Mouse (Mus musculus) G1E (cell line): ENCODE measurements around the gene Flvcr1. TPM values are rescaled to one million over a fixed set of nuclear protein-coding genes. Genes with fewer than 3 reads are reported as not detected.

Experiments used
- ATAC-seq: 2 replicates; pipeline ENCODE4 v1.8.0; 2016; ENCODE audit warnings: mild to moderate bottlenecking; ENCODE audit not compliant: insufficient number of reproducible peaks, poor library complexity, low FRiP score, severe bottlenecking; ENCODE audit errors: extremely low read depth
- DNase-seq: peaks from one replicate; pipeline ENCODE4 v3.0.0; 2012; ENCODE audit warnings: low spot score
- H3K27me3 ChIP-seq: 2 replicates; pipeline ENCODE4 v1.6.1; 2012; ENCODE audit warnings: mild to moderate bottlenecking, low read length, inconsistent platforms; ENCODE audit not compliant: insufficient read depth
- H3K36me3 ChIP-seq: replicated peaks from 2 replicates; pipeline ENCODE3; 2012; ENCODE audit warnings: mild to moderate bottlenecking, inconsistent platforms
- H3K4me1 ChIP-seq: 2 replicates; pipeline ENCODE4 v1.6.1; 2012; ENCODE audit warnings: low read depth, low read length, inconsistent platforms, mixed read lengths; ENCODE audit not compliant: insufficient read depth
- H3K4me3 ChIP-seq: 2 replicates; pipeline ENCODE4 v1.5.1; 2012; ENCODE audit warnings: low read depth, mild to moderate bottlenecking, inconsistent platforms, low read length, moderate library complexity, mixed read lengths
- H3K9me3 ChIP-seq: replicated peaks from 2 replicates; pipeline ENCODE4 v1.6.1; 2012; ENCODE audit warnings: inconsistent platforms
- CTCF ChIP-seq: IDR thresholded peaks from 2 replicates; pipeline ENCODE4 v1.5.1; 2012; ENCODE audit warnings: low read depth, low read length, inconsistent platforms, mixed read lengths
- GATA1 ChIP-seq: IDR thresholded peaks from 2 replicates; pipeline ENCODE4 v1.6.1; 2012; ENCODE audit warnings: borderline replicate concordance, low read length, inconsistent platforms, mixed read lengths
- GATA2 ChIP-seq: IDR thresholded peaks from 2 replicates; pipeline ENCODE4 v1.6.1; 2012; ENCODE audit warnings: low read depth, low read length, inconsistent platforms, borderline replicate concordance
- POLR2AphosphoS5 ChIP-seq: IDR thresholded peaks from 2 replicates; pipeline ENCODE4 v1.6.1; 2012; ENCODE audit warnings: low read depth, low read length, inconsistent platforms; ENCODE audit not compliant: insufficient replicate concordance
- TAL1 ChIP-seq: conservative IDR thresholded peaks from 2 replicates; pipeline ENCODE4 v1.6.1; 2012; ENCODE audit warnings: low read depth, low read length, inconsistent platforms, mixed read lengths
- polyA plus RNA-seq: library from polyadenylated mRNA; stranded (reverse); fragments of >175 nt; gene quantifications from 2 replicates; pipeline ENCODE4 v1.2.3, GENCODE M21; 2012
- total RNA-seq, 2 experiments: library from RNA; stranded (forward) in 1 of 2; stranded (reverse) in 1 of 2; fragments of 200-1000 nt in 1 of 2; fragments of >200 nt in 1 of 2; fragmentation: Nextera tagmentation in 1 of 2; gene quantifications; 2 replicates each; pipeline ENCODE4 v1.2.3; 2014 to 2017

The Flvcr1 gene
- total RNA-seq (2014; fragmentation: Nextera tagmentation), result 18.7 and 20.2 TPM in 2 replicates
- 21.9 and 22.5 TPM in 2 replicates for total RNA-seq (2017)
- 8.2 and 8.8 TPM in 2 replicates for polyA plus RNA-seq

DNA sequence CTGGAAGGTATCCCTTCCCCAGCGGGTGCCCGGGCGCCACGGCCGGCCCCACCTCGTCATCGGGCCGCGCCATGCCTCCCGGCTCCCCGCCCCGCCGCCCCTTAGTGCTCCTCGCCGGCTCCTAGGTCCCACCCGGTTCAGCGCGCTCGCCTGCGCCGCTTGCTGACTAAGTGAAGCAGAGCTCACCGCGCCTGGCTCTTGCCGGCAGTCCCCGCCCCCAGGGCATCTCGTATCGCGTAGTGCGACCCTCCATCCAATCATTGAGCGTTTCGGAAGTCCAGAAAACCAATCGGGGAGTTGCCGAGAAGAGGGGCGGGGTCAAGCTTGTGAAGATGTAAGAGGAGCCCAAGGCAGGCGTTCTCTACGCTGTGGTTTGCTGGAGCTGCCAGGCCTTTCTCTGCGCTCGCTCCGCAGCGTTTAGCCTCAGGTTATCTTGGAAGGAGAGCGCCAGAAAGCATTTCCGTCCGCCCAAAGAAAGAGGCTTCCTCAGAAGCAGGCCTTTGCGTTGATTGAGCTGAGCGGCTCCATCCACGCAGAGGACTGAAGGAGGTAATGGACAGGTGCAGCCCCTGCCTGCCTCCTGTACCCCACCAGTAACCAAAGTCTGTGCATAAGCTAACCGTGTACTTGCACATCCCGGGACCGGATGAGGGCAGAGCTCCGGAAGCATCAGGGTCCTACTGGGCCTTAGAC, at the start of gene Flvcr1:
Gene Flvcr1 (minus strand): TSS at position 138 of the 693 bp plus-strand sequence.
- TF ChIP-seq GATA2 (no peak), GATA1 (no peak), POLR2AphosphoS5 (no peak), CTCF (no peak)

DNA sequence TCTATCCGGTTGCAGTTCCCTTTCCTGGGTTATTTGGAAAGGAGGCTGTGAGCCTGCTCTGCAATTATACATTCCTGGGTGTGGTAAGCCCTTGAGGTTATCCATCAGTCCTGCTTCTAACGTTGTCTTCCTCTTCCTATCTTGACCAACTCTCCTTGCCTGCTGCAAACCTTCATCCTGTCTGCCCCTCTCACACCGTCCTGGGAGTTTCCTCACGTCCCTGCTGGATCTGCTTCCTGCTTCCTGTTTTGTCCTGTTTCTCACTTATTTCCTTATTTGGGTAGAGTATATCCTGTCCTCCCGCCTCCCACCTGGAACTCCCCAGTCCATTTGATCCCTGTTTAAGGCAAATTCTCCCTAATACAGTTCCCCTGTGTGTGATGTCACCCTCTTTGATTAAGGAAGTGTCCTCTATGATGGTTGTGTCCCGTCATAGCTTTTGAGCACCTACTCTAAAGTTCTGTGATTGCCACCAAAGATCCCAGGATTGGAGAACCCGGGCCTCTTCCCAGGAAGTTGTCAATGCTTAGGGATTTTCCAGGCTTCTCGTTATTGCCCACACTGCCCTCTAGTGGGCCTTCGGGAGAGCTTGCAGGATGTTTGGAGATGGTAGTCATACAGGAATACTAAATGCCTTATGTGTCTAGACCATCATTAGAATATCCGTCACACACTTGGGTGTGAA, 49.4 kb upstream of the Flvcr1 start:
- DNase-seq, result no peak
- Histone ChIP-seq H3K36me3 (peaks cover 98% of the 10 kb centered on the region), H3K4me1 (peaks cover 16% of the 10 kb centered on the region), H3K4me3 (no peak overlapping the region), H3K9me3 (no peaks in the 10 kb centered on the region), H3K27me3 (no peaks in the 10 kb centered on the region)
- no peak for ATAC-seq
- TF ChIP-seq CTCF (0 out of 2 replicates have a peak, but pooled peaks have one; percentile 13), GATA2 (no peak), TAL1 (no peak)

More for the DNA sequence above, at the start of gene Flvcr1:
- Histone ChIP-seq H3K27me3 (no peaks in the 10 kb centered on the region), H3K36me3 (peaks cover 9% of the 10 kb centered on the region), H3K4me3 (peak within 1 kb of the TSS; percentile 98), H3K4me1 (peaks cover 29% of the 10 kb centered on the region), H3K9me3 (no peaks in the 10 kb centered on the region)
- peak; percentile 91 for DNase-seq
- peak; percentile 98 for ATAC-seq

DNA sequence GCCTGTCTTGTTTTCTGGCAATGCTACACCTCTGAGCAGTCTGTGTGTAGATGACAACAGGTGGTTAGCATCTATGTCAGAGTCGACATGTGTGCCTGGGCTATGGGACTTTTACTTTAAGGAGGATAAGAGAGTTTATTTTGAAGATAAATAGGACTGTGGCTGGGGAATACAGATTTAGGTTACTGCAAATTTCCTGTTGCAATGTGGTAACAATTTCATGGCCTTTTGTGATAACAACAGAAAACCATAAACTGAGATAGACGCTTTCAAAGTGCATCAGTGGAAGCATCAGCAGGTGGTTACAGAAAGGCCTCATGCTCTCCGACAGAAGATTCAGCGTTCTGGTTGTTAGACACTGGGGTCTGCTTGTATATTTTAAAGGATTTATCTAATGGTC, 47.5 kb upstream of the Flvcr1 start:
- Histone ChIP-seq H3K4me1 (peaks cover 20% of the 10 kb centered on the region), H3K27me3 (no peaks in the 10 kb centered on the region), H3K9me3 (no peaks in the 10 kb centered on the region), H3K36me3 (peaks cover 98% of the 10 kb centered on the region), H3K4me3 (no peak overlapping the region)
- no peak for TF ChIP-seq CTCF
- TF ChIP-seq TAL1, result no peak
- TF ChIP-seq GATA2, result no peak
- no peak for TF ChIP-seq GATA1
- TF ChIP-seq POLR2AphosphoS5, result no peak
- no peak for DNase-seq
- no peak for ATAC-seq

DNA sequence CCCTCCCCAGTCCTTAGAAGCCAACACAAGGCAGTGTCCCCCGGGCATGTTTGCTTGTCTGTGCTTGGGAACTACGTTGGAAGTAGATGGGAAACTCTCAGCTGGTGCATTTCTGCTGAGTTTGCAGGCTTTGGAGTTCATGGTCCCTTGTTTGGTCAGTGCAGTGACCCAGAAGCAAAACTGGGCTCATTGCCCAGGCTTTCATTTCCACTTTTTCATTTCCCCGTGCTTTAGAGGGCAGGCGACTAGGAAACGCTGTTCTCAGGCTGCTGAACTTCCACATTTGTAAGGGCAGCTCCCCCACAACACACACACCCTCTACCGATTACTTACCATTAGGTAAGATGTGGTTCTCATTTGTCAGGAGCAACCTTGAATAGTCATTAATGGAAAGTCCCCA, 47.0 kb upstream of the Flvcr1 start:
- peaks cover 98% of the 10 kb centered on the region for H3K36me3 ChIP-seq
- H3K4me3 ChIP-seq, result no peak overlapping the region
- peaks cover 20% of the 10 kb centered on the region for H3K4me1 ChIP-seq
- DNase-seq (no peak), ATAC-seq (no peak)
- TF ChIP-seq GATA1 (no peak), CTCF (no peak), GATA2 (no peak), TAL1 (no peak), POLR2AphosphoS5 (no peak)
- no peaks in the 10 kb centered on the region for H3K27me3 ChIP-seq
- no peaks in the 10 kb centered on the region for H3K9me3 ChIP-seq

DNA sequence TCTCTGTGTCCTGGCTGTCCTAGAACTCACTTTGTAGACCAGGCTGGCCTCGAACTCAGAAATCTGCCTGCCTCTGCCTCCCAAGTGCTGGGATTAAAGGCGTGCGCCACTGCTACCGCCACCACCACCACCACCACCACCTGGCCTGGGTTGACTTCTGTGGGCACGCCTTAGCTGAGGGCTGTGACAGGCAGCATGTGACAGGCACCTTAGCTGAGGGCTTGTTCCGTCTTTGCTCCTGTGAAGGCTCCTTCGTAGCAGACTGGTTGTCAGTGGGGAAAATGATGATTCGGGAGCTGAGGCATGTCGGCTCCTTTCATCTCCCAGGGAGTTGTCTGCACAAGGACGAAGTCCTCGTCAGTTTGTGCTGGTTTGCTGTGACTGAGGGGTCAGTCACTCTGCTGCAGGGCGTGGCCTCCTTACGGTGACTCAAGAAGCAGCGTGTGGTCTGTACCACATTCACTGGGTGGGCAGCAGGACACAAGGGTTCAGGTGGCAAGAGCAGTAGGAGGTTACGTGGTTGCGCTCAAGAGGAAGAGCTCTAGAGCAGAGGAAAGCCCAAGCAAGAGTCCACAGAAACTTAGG, 46.5 kb upstream of the Flvcr1 start:
- no peaks in the 10 kb centered on the region for H3K27me3 ChIP-seq
- ATAC-seq, result no peak
- TF ChIP-seq TAL1 (no peak), POLR2AphosphoS5 (no peak), GATA1 (no peak), GATA2 (no peak), CTCF (no peak)
- peaks cover 20% of the 10 kb centered on the region for H3K4me1 ChIP-seq
- no peaks in the 10 kb centered on the region for H3K9me3 ChIP-seq
- H3K36me3 ChIP-seq, result peaks cover 98% of the 10 kb centered on the region
- DNase-seq, result no peak
- no peak overlapping the region for H3K4me3 ChIP-seq

DNA sequence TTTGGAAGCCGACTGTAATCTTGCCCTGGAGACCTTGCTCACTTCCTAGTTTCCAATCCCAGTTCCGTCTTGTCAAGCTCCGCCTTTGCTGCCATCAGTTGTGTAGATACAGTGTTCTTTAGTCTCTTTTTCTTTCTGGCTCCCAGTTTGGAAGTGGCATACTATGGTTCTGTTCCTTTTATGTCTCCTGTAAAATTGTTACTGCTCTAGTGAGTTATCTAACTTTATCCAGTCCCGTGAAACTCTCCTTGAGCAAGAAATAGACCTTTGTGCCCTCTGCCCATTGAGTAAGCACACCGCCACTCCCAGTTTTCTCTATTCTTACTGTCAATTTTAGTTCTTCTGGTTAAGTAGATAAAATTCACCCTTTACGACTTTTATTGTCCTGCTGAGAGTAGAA, 45.7 kb upstream of the Flvcr1 start:
- Histone ChIP-seq H3K4me1 (peaks cover 20% of the 10 kb centered on the region), H3K9me3 (no peaks in the 10 kb centered on the region), H3K4me3 (no peak overlapping the region), H3K27me3 (no peaks in the 10 kb centered on the region), H3K36me3 (peaks cover 96% of the 10 kb centered on the region)
- DNase-seq (no peak), ATAC-seq (no peak)
- TF ChIP-seq GATA2 (no peak), POLR2AphosphoS5 (no peak), CTCF (no peak)
